Mouse (Mus musculus): ENCODE results near the gene Wfdc2. TPM values are rescaled to one million over a fixed set of nuclear protein-coding genes. Genes with fewer than 3 reads are reported as not detected.
"Not testable (repeated sequence)": the region's sequence is repeated elsewhere in the genome, so short reads cannot be mapped to it uniquely, and the experiment has no call there.

Gene Wfdc2
- polyA plus RNA-seq, 1 experiment from 2014 or later, result 3.2 TPM

GRCm38 (mm10) chr2:164585025-164585725 lies 23.0 kb downstream of the Wfdc2 start, which contains the start of gene Wfdc6a:
TSS of gene Wfdc6a (minus strand) at chr2:164585447.
- H3K4me3 ChIP-seq; H3K9ac ChIP-seq; H3K27ac ChIP-seq; H3K27me3 ChIP-seq (replicated peaks); H3K36me3 ChIP-seq; H3K4me1 ChIP-seq; ATAC-seq; H3K9me3 ChIP-seq (replicated peaks); H3K4me2 ChIP-seq: not testable (repeated sequence)
- 53% methylated on average over 13 of the region's 13 CpGs for WGBS (ENCODE audit: insufficient replicate concordance)

GRCm38 (mm10) chr2:164592014-164592413 lies 29.8 kb downstream of the Wfdc2 start:
- H3K9ac ChIP-seq, result no peak overlapping the region
- ATAC-seq, result no peak
- H3K4me3 ChIP-seq, result no peak overlapping the region
- no peaks in the 10 kb centered on the region for H3K4me1 ChIP-seq
- H3K4me2 ChIP-seq, result no peak overlapping the region
- no peaks in the 10 kb centered on the region; the same call in 1 of the 2 replicates for H3K27me3 ChIP-seq (replicated peaks)
- H3K36me3 ChIP-seq, result no peaks in the 10 kb centered on the region
- 8% methylated on average over 4 of the region's 4 CpGs for WGBS (ENCODE audit: insufficient replicate concordance)
- no peaks in the 10 kb centered on the region for H3K9me3 ChIP-seq (replicated peaks)
- no peak overlapping the region for H3K27ac ChIP-seq

- WGBS (ENCODE audit: insufficient replicate concordance), result 43% methylated on average over 4 of the region's 4 CpGs
- no peaks in the 10 kb centered on the region for H3K4me1 ChIP-seq
- no peaks in the 10 kb centered on the region for H3K9me3 ChIP-seq (replicated peaks)
- H3K4me3 ChIP-seq, result no peak within 1 kb of the TSS
- no peaks in the 10 kb centered on the region; the same call in 1 of the 2 replicates for H3K27me3 ChIP-seq (replicated peaks)
- no peak within 1 kb of the TSS for H3K27ac ChIP-seq
- no peak within 1 kb of the TSS for H3K4me2 ChIP-seq
- H3K36me3 ChIP-seq, result no peaks in the 10 kb centered on the region
- H3K9ac ChIP-seq, result no peak within 1 kb of the TSS
- no peak for ATAC-seq
Observed at GRCm38 (mm10) chr2:164593494-164593893, 31.3 kb downstream of the Wfdc2 start, which contains the start of gene Eppin. TSS of gene Eppin (minus strand) at chr2:164593594.

GRCm38 (mm10) chr2:164600179-164600578 lies 38.0 kb downstream of the Wfdc2 start:
- H3K9ac ChIP-seq, result no peak overlapping the region
- no peaks in the 10 kb centered on the region for H3K27me3 ChIP-seq (replicated peaks)
- H3K4me1 ChIP-seq, result no peaks in the 10 kb centered on the region
- ATAC-seq, result no peak
- 46% methylated on average over 3 of the region's 3 CpGs for WGBS (ENCODE audit: insufficient replicate concordance)
- H3K4me2 ChIP-seq, result no peak overlapping the region
- H3K4me3 ChIP-seq, result no peak overlapping the region
- H3K27ac ChIP-seq, result no peak overlapping the region
- peaks cover 10% of the 10 kb centered on the region for H3K9me3 ChIP-seq (replicated peaks)
- H3K36me3 ChIP-seq, result no peaks in the 10 kb centered on the region

- no peak for ATAC-seq
- H3K4me3 ChIP-seq, result no peak overlapping the region
- 0 out of 2 replicates have a peak, but pooled peaks cover 4% of the 10 kb centered on the region for H3K27me3 ChIP-seq (replicated peaks)
- H3K4me1 ChIP-seq, result no peaks in the 10 kb centered on the region
- peaks cover 10% of the 10 kb centered on the region for H3K9me3 ChIP-seq (replicated peaks)
- H3K4me2 ChIP-seq, result no peak overlapping the region
- H3K9ac ChIP-seq, result no peak overlapping the region
- H3K36me3 ChIP-seq, result no peaks in the 10 kb centered on the region
- H3K27ac ChIP-seq, result no peak overlapping the region
- WGBS (ENCODE audit: insufficient replicate concordance), result 54% methylated on average over 3 of the region's 3 CpGs
Observed at GRCm38 (mm10) chr2:164603482-164603881, 41.3 kb downstream of the Wfdc2 start.

- Histone ChIP-seq H3K4me3 (no peak overlapping the region), H3K4me1 (no peaks in the 10 kb centered on the region), H3K9me3 (replicated peaks) (peaks cover 10% of the 10 kb centered on the region), H3K9ac (no peak overlapping the region), H3K4me2 (no peak overlapping the region), H3K36me3 (no peaks in the 10 kb centered on the region), H3K27ac (no peak overlapping the region), H3K27me3 (replicated peaks) (0 out of 2 replicates have a peak, but pooled peaks cover 4% of the 10 kb centered on the region)
- 76% methylated on average over 8 of the region's 8 CpGs for WGBS (ENCODE audit: insufficient replicate concordance)
- no peak for ATAC-seq
Observed at GRCm38 (mm10) chr2:164604411-164604810, 42.2 kb downstream of the Wfdc2 start.

- no peak for ATAC-seq
- H3K9ac ChIP-seq, result no peak overlapping the region
- H3K36me3 ChIP-seq, result no peaks in the 10 kb centered on the region
- 56% methylated on average over 6 of the region's 6 CpGs for whole genome bisulfite sequencing (ENCODE audit: insufficient replicate concordance)
- 0 out of 2 replicates have a peak, but pooled peaks cover 4% of the 10 kb centered on the region for H3K27me3 ChIP-seq (replicated peaks)
- H3K27ac ChIP-seq, result no peak overlapping the region
- peaks cover 1% of the 10 kb centered on the region; the same call in 1 of the 2 replicates for H3K9me3 ChIP-seq (replicated peaks)
- H3K4me3 ChIP-seq, result no peak overlapping the region
- no peak overlapping the region for H3K4me2 ChIP-seq
- no peaks in the 10 kb centered on the region for H3K4me1 ChIP-seq
Observed at GRCm38 (mm10) chr2:164608781-164609180, 46.6 kb downstream of the Wfdc2 start.

- not testable (repeated sequence) for H3K4me3 ChIP-seq; H3K27me3 ChIP-seq (replicated peaks); H3K4me2 ChIP-seq; ATAC-seq; H3K4me1 ChIP-seq; H3K36me3 ChIP-seq; H3K9ac ChIP-seq; H3K27ac ChIP-seq; H3K9me3 ChIP-seq (replicated peaks)
- 61% methylated on average over 8 of the region's 8 CpGs for WGBS (ENCODE audit: insufficient replicate concordance)
Observed at GRCm38 (mm10) chr2:164613471-164613870, 51.3 kb downstream of the Wfdc2 start, which contains the start of the genes Wfdc6b and Wfdc8. TSS of gene Wfdc6b (plus strand) at chr2:164613522. TSS of gene Wfdc8 (minus strand) at chr2:164613626.

GRCm38 (mm10) chr2:164615386-164615785 lies 53.2 kb downstream of the Wfdc2 start:
- Histone ChIP-seq H3K36me3 (no peaks in the 10 kb centered on the region), H3K27me3 (replicated peaks) (no peaks in the 10 kb centered on the region), H3K4me1 (no peaks in the 10 kb centered on the region), H3K9ac (no peak overlapping the region), H3K4me2 (no peak overlapping the region), H3K9me3 (replicated peaks) (no peaks in the 10 kb centered on the region), H3K27ac (no peak overlapping the region), H3K4me3 (no peak overlapping the region)
- 66% methylated on average over 3 of the region's 3 CpGs for WGBS (ENCODE audit: insufficient replicate concordance)
- ATAC-seq, result no peak

Other genes with a start within 250 kb of the Wfdc2 start
- gene Svs6, start 245.7 kb upstream of the Wfdc2 start, polyA plus RNA-seq (2016; fragmentation: Nextera tagmentation; extraction: Ambion mirVana), result not detected in 2 replicates
- not detected in 2 replicates for gene Svs5, start 229.7 kb upstream of the Wfdc2 start, polyA plus RNA-seq (2016; fragmentation: Nextera tagmentation; extraction: Ambion mirVana)
- gene Slpi, start 173.3 kb upstream of the Wfdc2 start, polyA plus RNA-seq (2016; fragmentation: Nextera tagmentation; extraction: Ambion mirVana), result 12.1 and 14.1 TPM in 2 replicates
- not detected in 2 replicates for gene Rbpjl, start 159.3 kb upstream of the Wfdc2 start, polyA plus RNA-seq (2016; fragmentation: Nextera tagmentation; extraction: Ambion mirVana)
- 0.28 and 0.41 TPM in 2 replicates for gene Matn4, start 157.3 kb upstream of the Wfdc2 start, polyA plus RNA-seq (2016; fragmentation: Nextera tagmentation; extraction: Ambion mirVana)
- 31.3 and 31.8 TPM in 2 replicates for gene Sdc4, start 118.5 kb upstream of the Wfdc2 start, polyA plus RNA-seq (2016; fragmentation: Nextera tagmentation; extraction: Ambion mirVana)
- 36.1 and 37.9 TPM in 2 replicates for gene Sys1, start 105.4 kb upstream of the Wfdc2 start, polyA plus RNA-seq (2016; fragmentation: Nextera tagmentation; extraction: Ambion mirVana)
- 4.7 and 5.2 TPM in 2 replicates for gene Gm20458, start 101.4 kb upstream of the Wfdc2 start, polyA plus RNA-seq (2016; fragmentation: Nextera tagmentation; extraction: Ambion mirVana)
- gene Trp53tg5, start 88.7 kb upstream of the Wfdc2 start, polyA plus RNA-seq (2016; fragmentation: Nextera tagmentation; extraction: Ambion mirVana), result not detected in 2 replicates
- gene Dbndd2, start 76.3 kb upstream of the Wfdc2 start, polyA plus RNA-seq (2016; fragmentation: Nextera tagmentation; extraction: Ambion mirVana), result 0.94 and 1.7 TPM in 2 replicates
- gene Pigt, start 64.9 kb upstream of the Wfdc2 start, polyA plus RNA-seq (2016; fragmentation: Nextera tagmentation; extraction: Ambion mirVana), result 29.7 and 30.3 TPM in 2 replicates
- not detected in 2 replicates for gene Spint3, start 11.0 kb downstream of the Wfdc2 start, polyA plus RNA-seq (2016; fragmentation: Nextera tagmentation; extraction: Ambion mirVana)
- 0.26 TPM in 1 of 2 replicates, not detected in the other for gene Wfdc6a, start 23.0 kb downstream of the Wfdc2 start, polyA plus RNA-seq (2016; fragmentation: Nextera tagmentation; extraction: Ambion mirVana)
- not detected in 2 replicates for gene Eppin, start 31.2 kb downstream of the Wfdc2 start, polyA plus RNA-seq (2016; fragmentation: Nextera tagmentation; extraction: Ambion mirVana)
- not detected in 2 replicates for gene Wfdc6b, start 51.1 kb downstream of the Wfdc2 start, polyA plus RNA-seq (2016; fragmentation: Nextera tagmentation; extraction: Ambion mirVana)
- not detected in 2 replicates for gene Wfdc8, start 51.2 kb downstream of the Wfdc2 start, polyA plus RNA-seq (2016; fragmentation: Nextera tagmentation; extraction: Ambion mirVana)
- not detected in 2 replicates for gene Wfdc16, start 76.4 kb downstream of the Wfdc2 start, polyA plus RNA-seq (2016; fragmentation: Nextera tagmentation; extraction: Ambion mirVana)
- not detected in 2 replicates for gene Wfdc10, start 93.6 kb downstream of the Wfdc2 start, polyA plus RNA-seq (2016; fragmentation: Nextera tagmentation; extraction: Ambion mirVana)
- gene Wfdc9, start 94.2 kb downstream of the Wfdc2 start, polyA plus RNA-seq (2016; fragmentation: Nextera tagmentation; extraction: Ambion mirVana), result not detected in 2 replicates
- not detected in 2 replicates for gene Wfdc11, start 111.7 kb downstream of the Wfdc2 start, polyA plus RNA-seq (2016; fragmentation: Nextera tagmentation; extraction: Ambion mirVana)
- gene Wfdc13, start 122.7 kb downstream of the Wfdc2 start, polyA plus RNA-seq (2016; fragmentation: Nextera tagmentation; extraction: Ambion mirVana), result not detected in 2 replicates
- not detected in 2 replicates for gene Spint4, start 136.1 kb downstream of the Wfdc2 start, polyA plus RNA-seq (2016; fragmentation: Nextera tagmentation; extraction: Ambion mirVana)
- gene Spint5, start 152.9 kb downstream of the Wfdc2 start, polyA plus RNA-seq (2016; fragmentation: Nextera tagmentation; extraction: Ambion mirVana), result not detected in 2 replicates
- gene Wfdc3, start 183.5 kb downstream of the Wfdc2 start, polyA plus RNA-seq (2016; fragmentation: Nextera tagmentation; extraction: Ambion mirVana), result 0.48 and 0.93 TPM in 2 replicates
- 56.9 and 61.0 TPM in 2 replicates for gene Dnttip1, start 183.6 kb downstream of the Wfdc2 start, polyA plus RNA-seq (2016; fragmentation: Nextera tagmentation; extraction: Ambion mirVana)
- gene Ube2c, start 207.5 kb downstream of the Wfdc2 start, polyA plus RNA-seq (2016; fragmentation: Nextera tagmentation; extraction: Ambion mirVana), result 669 and 687 TPM in 2 replicates
- gene Tnnc2, start 217.6 kb downstream of the Wfdc2 start, polyA plus RNA-seq (2016; fragmentation: Nextera tagmentation; extraction: Ambion mirVana), result 0.66 and 1.8 TPM in 2 replicates
- 5.5 TPM in 2 replicates for gene Snx21, start 223.4 kb downstream of the Wfdc2 start, polyA plus RNA-seq (2016; fragmentation: Nextera tagmentation; extraction: Ambion mirVana)
- 20.3 and 21.5 TPM in 2 replicates for gene Acot8, start 242.5 kb downstream of the Wfdc2 start, polyA plus RNA-seq (2016; fragmentation: Nextera tagmentation; extraction: Ambion mirVana)
- gene Zswim3, start 242.7 kb downstream of the Wfdc2 start, polyA plus RNA-seq (2016; fragmentation: Nextera tagmentation; extraction: Ambion mirVana), result 4.8 and 5.9 TPM in 2 replicates

All from liver, embryonic 12.5 days (tissue).